Mouse (Mus musculus) cortical plate, adult 2 months (tissue): Measurements from ENCODE around the gene Vnn1. TPM values are rescaled to one million over a fixed set of nuclear protein-coding genes. Genes with fewer than 3 reads are reported as not detected.

Experiments used
- H3K27ac ChIP-seq: fragments of 200-500 bp; 2 replicates; pipeline ENCODE4 v1.5.1; 2012; ENCODE audit warnings: low read length, control low read depth, inconsistent platforms; ENCODE audit not compliant: insufficient read depth
- H3K4me1 ChIP-seq: fragments of 200-500 bp; 2 replicates; pipeline ENCODE4 v1.6.1; 2011; ENCODE audit warnings: low read length; ENCODE audit not compliant: control insufficient read depth, insufficient read depth
- H3K4me3 ChIP-seq: fragments of 200-500 bp; 2 replicates; pipeline ENCODE4 v1.5.1; 2011; ENCODE audit warnings: mild to moderate bottlenecking, low read length, control low read depth; ENCODE audit not compliant: insufficient read depth
- CTCF ChIP-seq: fragments of 200-500 bp; IDR thresholded peaks from 2 replicates; pipeline ENCODE4 v1.5.1; 2011; ENCODE audit warnings: mild to moderate bottlenecking, control low read depth, low read length; ENCODE audit not compliant: insufficient read depth; ENCODE audit errors: extremely low read depth
- POLR2A ChIP-seq: fragments of 200-500 bp; IDR thresholded peaks from 2 replicates; pipeline ENCODE4 v1.6.1; 2011; ENCODE audit warnings: mild to moderate bottlenecking, low read length, control low read depth; ENCODE audit not compliant: insufficient read depth; ENCODE audit errors: extremely low read depth
- polyA plus RNA-seq: library from polyadenylated mRNA; depleted of rRNA; stranded (reverse); fragments of >200 nt; gene quantifications from 2 replicates; pipeline ENCODE4 v1.2.3, GENCODE M21; 2012

Vnn1 gene
- polyA plus RNA-seq, 1 experiment: 0.88 TPM

DNA sequence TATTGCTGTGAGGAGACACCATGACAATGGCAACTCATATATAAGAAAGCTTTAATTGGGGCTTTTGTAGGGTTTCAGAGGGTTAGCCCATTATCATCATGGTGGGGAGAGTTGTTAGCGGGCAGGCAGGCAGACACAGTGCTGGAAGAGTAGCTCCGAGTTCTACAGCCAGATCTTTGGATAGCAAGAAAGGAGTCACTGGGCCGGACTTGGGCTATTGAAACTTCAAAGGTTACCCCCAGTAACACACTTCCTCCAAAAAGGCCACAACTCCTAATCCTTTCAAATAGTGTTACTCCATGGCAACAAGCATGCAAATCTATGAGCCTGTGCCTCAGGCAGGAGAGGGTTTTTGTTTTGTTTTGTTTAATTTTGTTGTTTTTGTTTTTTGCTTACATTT is 6.6 kb downstream of the Vnn1 start:
- Histone ChIP-seq H3K27ac (no peak overlapping the region), H3K4me1 (no peaks in the 10 kb centered on the region)
- TF ChIP-seq CTCF: no peak
- TF ChIP-seq POLR2A: no peak

DNA sequence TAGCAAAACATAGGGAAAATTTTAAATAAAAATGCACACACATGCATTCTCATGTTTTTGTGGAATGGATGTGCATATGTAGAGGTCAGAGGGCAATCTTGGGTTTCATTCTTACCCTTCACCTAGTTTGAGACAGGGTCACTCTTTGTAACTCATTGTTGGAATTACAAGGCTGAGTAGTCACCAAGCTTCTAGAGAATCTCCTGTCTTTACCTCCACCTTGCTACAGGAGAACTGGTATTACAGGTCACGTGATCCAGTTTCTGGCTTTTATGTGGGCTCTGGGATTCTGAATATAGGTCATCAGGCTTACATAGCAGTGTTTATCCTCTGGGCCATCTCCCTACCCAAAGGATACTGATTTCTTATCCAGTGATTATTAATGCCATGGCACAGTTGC is 11.2 kb downstream of the Vnn1 start:
- Histone ChIP-seq H3K4me1 (no peaks in the 10 kb centered on the region), H3K4me3 (no peak overlapping the region), H3K27ac (no peak overlapping the region)
- TF ChIP-seq POLR2A (no peak), CTCF (no peak)

More for the DNA sequence above, 6.6 kb downstream of the Vnn1 start:
- no peak overlapping the region for H3K4me3 ChIP-seq

DNA sequence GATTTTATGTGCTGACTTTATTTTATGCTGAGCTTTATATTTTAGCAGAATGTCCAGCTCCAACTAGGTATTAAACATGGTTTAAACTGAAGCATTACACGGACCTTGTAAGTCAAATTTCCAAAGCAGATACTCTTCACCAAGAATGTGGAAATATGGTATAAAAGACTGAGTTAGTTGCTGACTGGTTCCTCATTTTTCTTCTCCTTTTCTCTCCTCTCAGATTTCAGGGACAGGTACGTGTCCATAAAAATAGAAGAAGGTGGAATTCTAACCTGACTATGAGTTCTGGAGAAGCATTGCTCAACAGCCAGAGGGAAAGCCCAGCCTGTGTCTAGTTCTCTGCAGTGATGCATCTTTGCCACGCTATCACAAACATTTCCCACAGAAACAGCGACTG is 25.6 kb downstream of the Vnn1 start, which contains the start of gene Taar1:
Gene Taar1, plus strand, starts transcription at position 301 of the 400 bp plus-strand sequence.
- TF ChIP-seq POLR2A: no peak
- TF ChIP-seq CTCF: no peak
- no peak within 1 kb of the TSS for H3K27ac ChIP-seq
- H3K4me1 ChIP-seq: no peaks in the 10 kb centered on the region
- H3K4me3 ChIP-seq: no peak within 1 kb of the TSS

DNA sequence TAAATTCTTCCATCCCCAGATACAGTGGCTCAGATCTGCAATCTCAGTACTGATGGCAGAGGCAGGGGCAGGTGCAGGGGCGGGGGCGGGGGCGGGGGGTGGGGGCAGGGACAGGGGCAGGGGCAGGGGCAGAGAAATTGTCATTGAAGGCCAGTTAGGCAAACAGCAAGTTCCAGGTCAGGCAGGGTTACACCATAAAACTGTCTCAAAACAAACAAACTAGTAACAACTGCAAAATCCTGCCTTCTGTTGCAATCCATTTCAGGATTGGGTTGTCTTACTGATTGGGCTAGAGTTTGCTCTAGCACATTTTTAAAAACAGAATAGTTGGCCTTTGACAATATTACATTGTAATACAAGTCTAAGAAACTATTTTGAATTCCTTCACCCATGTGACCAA is 28.0 kb downstream of the Vnn1 start:
- no peak for TF ChIP-seq POLR2A
- TF ChIP-seq CTCF: no peak
- no peaks in the 10 kb centered on the region for H3K4me1 ChIP-seq
- no peak overlapping the region for H3K27ac ChIP-seq
- H3K4me3 ChIP-seq: no peak overlapping the region

DNA sequence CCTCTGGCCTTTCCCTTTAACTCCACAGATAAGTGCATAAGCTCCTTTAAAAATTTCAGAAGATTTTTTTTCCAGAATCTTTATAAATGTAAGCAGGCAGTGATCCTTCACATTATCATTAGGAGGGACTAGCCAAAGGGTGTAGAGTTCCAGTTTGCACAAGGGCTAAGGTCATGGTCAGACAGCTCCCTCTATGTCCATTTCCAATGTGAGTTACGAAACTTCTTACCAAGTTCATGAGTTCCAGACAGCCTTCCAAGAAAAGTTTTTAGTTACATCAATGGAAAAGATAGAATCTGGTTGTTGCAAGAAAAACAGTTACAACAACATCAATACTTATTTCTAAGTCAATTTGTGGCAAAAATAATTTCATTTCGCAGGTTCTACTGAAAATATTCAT is 29.5 kb downstream of the Vnn1 start:
- no peak for TF ChIP-seq POLR2A
- no peak for TF ChIP-seq CTCF
- Histone ChIP-seq H3K4me3 (no peak overlapping the region), H3K27ac (no peak overlapping the region), H3K4me1 (no peaks in the 10 kb centered on the region)

DNA sequence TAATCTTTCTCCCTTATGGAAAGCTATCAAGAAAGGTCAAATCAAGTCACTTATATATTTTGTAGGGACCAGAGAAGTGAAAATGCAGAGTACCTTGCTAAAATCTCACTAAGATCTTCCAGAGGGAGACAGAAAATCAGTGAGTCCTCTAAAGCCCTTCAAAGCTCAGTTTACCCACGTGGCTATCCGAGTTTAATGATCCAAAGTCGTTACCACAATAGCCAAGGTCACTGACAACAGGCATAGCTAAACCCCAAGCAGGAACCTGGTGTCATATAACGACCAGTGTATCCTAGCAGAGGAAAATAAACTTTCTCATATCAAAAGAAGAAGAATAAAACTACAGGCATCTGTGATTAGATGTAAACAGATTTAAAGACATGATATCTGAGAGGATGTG is 43.1 kb downstream of the Vnn1 start:
- no peaks in the 10 kb centered on the region for H3K4me1 ChIP-seq
- H3K27ac ChIP-seq: no peak overlapping the region
- no peak overlapping the region for H3K4me3 ChIP-seq
- no peak for TF ChIP-seq CTCF
- no peak for TF ChIP-seq POLR2A

DNA sequence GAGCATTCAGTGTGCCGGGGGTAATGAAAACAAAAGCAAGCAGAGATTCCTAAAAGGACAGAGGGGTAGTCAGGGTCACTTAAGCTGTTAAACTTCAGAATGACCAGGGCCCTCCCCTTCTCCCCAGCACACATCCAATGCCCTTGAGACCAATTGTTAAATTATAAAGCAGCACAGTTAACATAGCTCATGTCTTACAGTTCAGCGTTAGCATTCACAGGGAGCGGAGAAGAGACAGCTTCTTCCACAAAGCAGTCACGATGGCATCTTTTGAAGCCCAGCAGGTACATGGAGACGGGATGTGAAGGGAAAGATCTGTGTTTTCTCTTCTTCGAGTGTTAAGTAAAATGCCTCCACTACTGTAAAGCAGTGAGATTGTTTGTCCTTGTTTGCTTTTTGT is 43.8 kb downstream of the Vnn1 start, which contains the start of gene Taar2:
Gene Taar2, plus strand, starts transcription at position 261 of the 400 bp plus-strand sequence.
- Histone ChIP-seq H3K4me1 (no peaks in the 10 kb centered on the region), H3K27ac (no peak within 1 kb of the TSS), H3K4me3 (no peak within 1 kb of the TSS)
- TF ChIP-seq CTCF (no peak), POLR2A (no peak)

DNA sequence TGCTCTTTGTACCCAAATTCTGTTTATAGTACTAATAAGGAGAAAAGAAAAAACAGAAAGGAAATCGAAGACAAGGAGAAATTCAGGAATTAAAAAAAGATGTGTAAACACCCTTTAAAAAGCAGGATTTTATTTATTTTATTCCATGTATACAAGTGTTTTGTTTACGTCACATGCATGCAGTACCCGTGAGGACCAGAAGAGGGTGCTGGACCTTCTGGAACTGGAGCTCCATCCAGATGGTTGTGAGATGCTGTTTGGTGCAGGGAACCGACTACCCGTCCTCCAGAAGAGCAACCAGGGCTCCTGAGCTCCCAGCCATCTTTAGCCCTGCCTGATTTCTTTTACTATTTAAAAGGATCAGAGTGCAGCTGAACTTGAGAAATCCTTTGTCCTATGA is 48.0 kb downstream of the Vnn1 start:
- no peak for TF ChIP-seq CTCF
- no peak for TF ChIP-seq POLR2A
- Histone ChIP-seq H3K4me1 (no peaks in the 10 kb centered on the region), H3K4me3 (no peak overlapping the region), H3K27ac (no peak overlapping the region)

DNA sequence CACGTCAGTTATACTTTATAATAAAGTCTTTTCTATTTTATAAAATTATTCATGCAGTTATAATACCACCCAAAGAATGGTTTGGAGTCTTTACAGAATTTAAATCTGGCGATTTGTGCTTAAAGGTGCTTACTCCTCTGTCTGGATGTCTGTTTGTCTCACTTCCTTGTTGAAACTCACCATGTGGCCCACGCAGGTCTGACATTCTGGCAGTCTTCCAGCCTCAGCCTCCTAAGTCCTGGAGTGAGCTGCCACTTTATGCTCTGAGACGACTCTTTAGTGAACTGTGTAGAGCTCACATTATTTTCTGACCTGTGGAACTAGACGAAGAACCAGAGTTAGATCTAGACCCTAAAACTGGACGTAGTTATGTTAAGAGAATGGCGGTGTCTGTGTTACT is 53.5 kb downstream of the Vnn1 start:
- TF ChIP-seq CTCF (no peak), POLR2A (no peak)
- Histone ChIP-seq H3K4me3 (no peak overlapping the region), H3K27ac (no peak overlapping the region), H3K4me1 (no peaks in the 10 kb centered on the region)

DNA sequence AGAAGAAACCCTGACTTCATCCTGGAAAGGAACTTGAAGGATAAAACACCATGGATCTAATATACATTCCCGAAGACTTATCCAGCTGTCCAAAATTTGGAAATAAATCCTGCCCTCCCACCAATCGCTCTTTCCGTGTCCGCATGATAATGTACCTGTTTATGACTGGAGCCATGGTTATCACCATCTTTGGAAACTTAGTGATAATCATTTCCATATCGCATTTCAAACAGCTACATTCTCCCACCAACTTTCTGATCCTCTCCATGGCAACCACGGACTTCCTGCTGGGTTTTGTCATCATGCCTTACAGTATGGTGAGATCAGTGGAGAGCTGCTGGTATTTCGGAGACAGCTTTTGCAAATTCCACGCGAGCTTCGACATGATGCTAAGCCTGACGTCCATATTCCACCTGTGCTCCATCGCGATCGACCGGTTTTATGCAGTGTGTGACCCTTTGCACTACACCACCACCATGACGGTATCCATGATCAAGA is 55.1 kb downstream of the Vnn1 start, which contains the start of gene Taar3:
Gene Taar3, plus strand, starts transcription at position 51 of the 498 bp plus-strand sequence.
- no peak for TF ChIP-seq POLR2A
- TF ChIP-seq CTCF: no peak
- Histone ChIP-seq H3K27ac (no peak within 1 kb of the TSS), H3K4me3 (0 out of 2 replicates have a peak within 1 kb of the TSS, but pooled peaks have one; percentile 3), H3K4me1 (no peaks in the 10 kb centered on the region)
